Mouse (Mus musculus) right cerebral cortex, postnatal 36 days (tissue): Measurements from ENCODE around the gene Kif18a.

Experiments used
- DNase-seq, 2 experiments: peaks; one replicate each; pipeline ENCODE4 v3.0.0; 2022; ENCODE audit warnings: low spot score in 2 of 2, mixed read lengths in 1 of 2

The Kif18a gene

DNA sequence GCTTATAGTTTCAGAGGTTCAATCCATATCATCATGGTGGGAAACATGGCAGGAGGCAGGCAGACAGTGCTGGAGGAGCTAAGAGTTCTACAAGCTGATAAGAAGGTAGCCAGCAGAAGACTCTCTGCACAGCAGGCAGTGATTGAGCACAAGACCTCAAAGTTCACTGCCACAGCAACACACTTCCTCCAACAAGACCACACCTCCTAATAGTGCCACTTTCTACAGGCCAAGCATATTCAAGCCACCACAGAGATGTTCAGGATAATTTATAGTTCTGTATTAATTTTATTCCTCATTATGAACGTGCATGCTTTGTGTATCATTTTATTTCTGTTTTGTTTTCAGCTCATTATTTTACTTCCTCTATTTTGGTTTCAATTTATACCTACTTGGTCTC, 85.4 kb downstream of the Kif18a start:
- DNase-seq: no peak

DNA sequence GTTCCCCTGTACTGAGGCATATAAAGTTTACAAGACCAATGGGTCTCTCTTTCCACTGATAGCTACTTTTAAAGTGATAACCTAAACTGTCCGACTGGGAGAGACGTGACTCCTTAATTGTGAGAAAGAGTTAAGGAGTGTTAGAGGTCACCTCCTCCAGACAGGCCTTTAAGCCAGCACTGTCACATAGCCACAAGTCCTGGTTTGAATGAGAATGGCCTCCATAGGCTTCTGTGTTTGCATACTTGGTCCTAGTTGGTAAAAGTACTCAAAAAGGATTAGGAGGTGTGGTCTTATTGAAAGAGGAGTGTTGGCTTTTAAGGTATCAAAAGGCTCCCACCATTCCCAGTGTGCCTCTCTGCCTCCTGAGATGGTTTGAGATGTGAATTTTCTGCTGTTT, 94.3 kb downstream of the Kif18a start:
- no peak for DNase-seq

DNA sequence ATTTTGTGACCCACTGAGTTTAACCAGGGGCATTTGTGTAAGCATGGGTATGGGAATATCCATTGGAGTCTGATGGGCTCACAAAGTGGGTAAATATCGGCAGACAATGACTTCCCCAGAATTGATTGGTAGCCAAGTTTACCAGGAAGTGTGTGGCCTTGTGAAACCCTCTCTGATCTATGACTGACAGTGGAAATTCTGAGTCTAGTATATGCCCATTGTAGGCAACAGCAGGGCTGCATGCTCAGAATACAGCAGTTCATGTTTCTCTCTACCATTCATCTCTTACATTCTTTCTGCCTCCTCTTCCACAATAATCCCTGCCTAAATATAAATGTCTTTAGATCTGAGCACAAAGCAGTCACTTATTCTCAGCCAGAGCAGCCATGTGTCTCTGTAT, 103.5 kb downstream of the Kif18a start:
- no peak for DNase-seq

DNA sequence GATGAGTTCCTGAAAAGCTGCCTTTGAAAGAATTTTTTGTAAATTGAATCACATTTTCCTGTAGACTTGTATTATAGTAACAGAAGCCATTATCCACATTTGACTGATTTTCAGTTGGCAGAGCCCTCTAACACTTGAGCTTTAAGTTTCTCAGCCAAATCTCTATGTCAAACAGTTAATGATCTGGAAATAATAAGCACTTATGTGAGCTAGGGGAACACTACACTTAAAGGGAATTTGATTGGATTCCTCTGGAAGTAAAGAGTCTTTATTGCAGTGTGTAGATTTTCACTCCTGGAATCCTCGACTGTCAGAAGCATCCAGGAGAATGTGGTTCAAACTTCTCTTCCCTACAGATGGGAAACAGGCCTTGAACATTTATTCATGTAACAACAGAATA, 105.7 kb downstream of the Kif18a start:
- DNase-seq: no peak

DNA sequence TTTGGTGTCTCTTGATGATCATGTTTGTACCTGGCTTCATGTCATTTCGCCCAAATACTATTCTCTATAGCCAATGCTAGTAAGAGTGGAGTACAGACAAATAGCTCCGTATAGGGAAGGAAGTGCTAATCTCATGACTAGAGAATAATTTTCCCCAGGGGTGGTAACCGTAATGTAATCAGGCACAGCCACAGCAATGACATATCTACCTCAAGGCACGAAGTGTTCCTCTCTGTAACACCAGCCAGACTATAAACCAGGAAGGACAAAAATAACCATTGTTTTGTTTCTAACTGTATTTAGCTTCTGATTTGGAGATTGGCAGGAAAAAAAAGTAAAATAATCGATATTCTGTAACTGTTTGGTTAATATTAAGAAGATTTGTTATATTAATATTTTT, 108.2 kb downstream of the Kif18a start:
- DNase-seq: no peak

DNA sequence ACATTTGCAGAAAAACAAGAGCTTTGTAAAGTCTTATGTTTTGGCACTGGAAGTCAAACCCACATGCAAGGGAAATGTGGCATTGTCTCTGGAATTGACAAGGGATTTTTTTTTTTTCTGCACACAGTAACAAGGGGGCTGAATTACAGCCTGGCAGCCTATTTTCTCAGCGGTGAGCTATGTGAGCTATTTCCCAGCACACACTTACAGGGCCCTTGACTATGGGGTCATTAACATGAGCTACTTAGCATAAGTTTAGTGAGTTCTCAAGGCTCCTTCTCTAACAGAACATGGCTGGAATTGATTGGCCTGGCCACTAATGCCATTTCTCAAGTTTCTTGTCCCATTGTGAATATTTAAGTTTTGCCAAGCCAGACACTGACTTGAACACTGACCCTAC, 109.4 kb downstream of the Kif18a start:
- DNase-seq: no peak
